Mouse (Mus musculus) intestine, embryonic 16.5 days (tissue): ENCODE results near the gene Hnrnpa2b1. TPM values are rescaled to one million over a fixed set of nuclear protein-coding genes. Genes with fewer than 3 reads are reported as not detected.

Source experiments
- ATAC-seq: fragments of 200-750 bp; cut with Nextera tagmentation; 2 replicates; pipeline ENCODE4 v1.8.0; 2017; ENCODE audit warnings: moderate TSS enrichment, moderate library complexity
- H3K27ac ChIP-seq: fragments of 300-500 bp; sonication (generic); 2 replicates; pipeline ENCODE4 v1.5.1; 2014; ENCODE audit warnings: mild to moderate bottlenecking, low read length
- H3K27me3 ChIP-seq: fragments of 300-500 bp; sonication (generic); replicated peaks from 2 replicates; pipeline ENCODE4 v1.6.1; 2014; ENCODE audit warnings: low read length, control low read depth, mixed read lengths; ENCODE audit not compliant: control insufficient read depth, insufficient read depth
- H3K36me3 ChIP-seq: fragments of 300-500 bp; sonication (generic); 2 replicates; pipeline ENCODE4 v1.6.1; 2014; ENCODE audit warnings: low read length, control low read depth; ENCODE audit not compliant: control insufficient read depth, insufficient read depth
- H3K4me1 ChIP-seq: fragments of 300-500 bp; sonication (generic); 2 replicates; pipeline ENCODE4 v1.6.1; 2014; ENCODE audit warnings: low read length, control low read depth, mixed read lengths; ENCODE audit not compliant: control insufficient read depth, insufficient read depth
- H3K4me2 ChIP-seq: fragments of 300-500 bp; sonication (generic); 2 replicates; pipeline ENCODE4 v1.6.1; 2014; ENCODE audit warnings: low read depth, low read length, control low read depth
- H3K4me3 ChIP-seq: fragments of 300-500 bp; sonication (generic); 2 replicates; pipeline ENCODE4 v1.5.1; 2014; ENCODE audit warnings: mild to moderate bottlenecking, low read length
- H3K9ac ChIP-seq: fragments of 300-500 bp; sonication (generic); 2 replicates; pipeline ENCODE4 v1.6.1; 2014; ENCODE audit warnings: low read depth, low read length
- H3K9me3 ChIP-seq: fragments of 300-500 bp; sonication (generic); 2 replicates; pipeline ENCODE4 v1.6.1; 2016; ENCODE audit warnings: low read length, control low read depth; ENCODE audit not compliant: control insufficient read depth
- WGBS: fragments of 180-500 bp; shearing (Covaris S2); extraction: QIAGEN DNeasy Blood & Tissue Kit; methylation state at CpG from one replicate; pipeline ENCODE4 v1.1.7; 2014; 5-methylcytosine and 5-hydroxymethylcytosine counted together
- polyA plus RNA-seq: library from polyadenylated mRNA; unstranded; fragments of >200 nt; fragmentation: Nextera tagmentation; extraction: Ambion mirVana; gene quantifications from 2 replicates; pipeline ENCODE4 v1.2.1, GENCODE M21; 2015

The Hnrnpa2b1 gene
- polyA plus RNA-seq = 1,302 and 1,450 TPM in 2 replicates

- Histone ChIP-seq H3K27ac (peak within 1 kb of the TSS; percentile 100), H3K27me3 (no peaks in the 10 kb centered on the region), H3K36me3 (peaks cover 7% of the 10 kb centered on the region; the same call in 1 of the 2 replicates), H3K4me3 (peak within 1 kb of the TSS; percentile 97), H3K9me3 (no peaks in the 10 kb centered on the region), H3K4me2 (peak within 1 kb of the TSS; percentile 43), H3K9ac (peak within 1 kb of the TSS; percentile 99), H3K4me1 (peaks cover 25% of the 10 kb centered on the region)
- ATAC-seq = peak; percentile 92
- WGBS = under 1% methylated on average over 63 of the region's 63 CpGs
Observed at GRCm38 (mm10) chr6:51469715-51470310, at the start of gene Hnrnpa2b1. Gene Hnrnpa2b1 (minus strand): TSS chr6:51469894.

GRCm38 (mm10) chr6:51514860-51515259 is 45.2 kb upstream of the Hnrnpa2b1 start:
- 95% methylated on average over 7 of the region's 7 CpGs for WGBS
- ATAC-seq = no peak
- Histone ChIP-seq H3K9ac (no peak overlapping the region), H3K9me3 (no peaks in the 10 kb centered on the region), H3K27ac (no peak overlapping the region), H3K4me1 (no peaks in the 10 kb centered on the region), H3K4me3 (no peak overlapping the region), H3K27me3 (no peaks in the 10 kb centered on the region), H3K4me2 (no peak overlapping the region), H3K36me3 (no peaks in the 10 kb centered on the region)

GRCm38 (mm10) chr6:51513745-51514144 is 44.1 kb upstream of the Hnrnpa2b1 start:
- no peaks in the 10 kb centered on the region for H3K36me3 ChIP-seq
- peak overlapping the region; percentile 47; the same call in 1 of the 2 replicates for H3K27ac ChIP-seq
- no peaks in the 10 kb centered on the region for H3K4me1 ChIP-seq
- H3K4me3 ChIP-seq = no peak overlapping the region
- H3K9me3 ChIP-seq = no peaks in the 10 kb centered on the region
- H3K4me2 ChIP-seq = no peak overlapping the region
- WGBS = 54% methylated on average over 3 of the region's 3 CpGs
- no peak overlapping the region for H3K9ac ChIP-seq
- no peaks in the 10 kb centered on the region for H3K27me3 ChIP-seq
- ATAC-seq = peak; percentile 97

GRCm38 (mm10) chr6:51510946-51511345 is 41.3 kb upstream of the Hnrnpa2b1 start:
- Histone ChIP-seq H3K9ac (no peak overlapping the region), H3K4me2 (no peak overlapping the region), H3K36me3 (no peaks in the 10 kb centered on the region), H3K27ac (no peak overlapping the region), H3K4me3 (no peak overlapping the region), H3K9me3 (no peaks in the 10 kb centered on the region), H3K27me3 (no peaks in the 10 kb centered on the region), H3K4me1 (no peaks in the 10 kb centered on the region)
- 77% methylated on average over 1 of the region's 1 CpGs for WGBS
- ATAC-seq = no peak

GRCm38 (mm10) chr6:51510094-51510493 is 40.4 kb upstream of the Hnrnpa2b1 start:
- Histone ChIP-seq H3K27me3 (no peaks in the 10 kb centered on the region), H3K36me3 (no peaks in the 10 kb centered on the region), H3K4me1 (no peaks in the 10 kb centered on the region), H3K4me3 (no peak overlapping the region), H3K9ac (no peak overlapping the region), H3K9me3 (no peaks in the 10 kb centered on the region), H3K4me2 (no peak overlapping the region), H3K27ac (no peak overlapping the region)
- ATAC-seq = no peak
- 29% methylated on average over 5 of the region's 5 CpGs for WGBS

GRCm38 (mm10) chr6:51508750-51509648 is 39.3 kb upstream of the Hnrnpa2b1 start:
- no peak for ATAC-seq
- H3K4me1 ChIP-seq = no peaks in the 10 kb centered on the region
- peak overlapping the region; percentile 43 for H3K4me2 ChIP-seq
- 26% methylated on average over 18 of the region's 18 CpGs for WGBS
- no peaks in the 10 kb centered on the region for H3K9me3 ChIP-seq
- H3K27ac ChIP-seq = no peak overlapping the region
- H3K9ac ChIP-seq = 0 out of 2 replicates have a peak overlapping the region, but pooled peaks have one; percentile 17
- H3K36me3 ChIP-seq = no peaks in the 10 kb centered on the region
- no peaks in the 10 kb centered on the region for H3K27me3 ChIP-seq
- H3K4me3 ChIP-seq = peak overlapping the region; percentile 16; the same call in 1 of the 2 replicates

GRCm38 (mm10) chr6:51507556-51507955 is 37.9 kb upstream of the Hnrnpa2b1 start:
- no peak for ATAC-seq
- Histone ChIP-seq H3K9ac (no peak overlapping the region), H3K4me2 (no peak overlapping the region), H3K27me3 (no peaks in the 10 kb centered on the region), H3K9me3 (no peaks in the 10 kb centered on the region), H3K27ac (no peak overlapping the region), H3K4me1 (no peaks in the 10 kb centered on the region), H3K36me3 (no peaks in the 10 kb centered on the region), H3K4me3 (no peak overlapping the region)
- 78% methylated on average over 2 of the region's 2 CpGs for WGBS

GRCm38 (mm10) chr6:51505671-51506070 is 36.0 kb upstream of the Hnrnpa2b1 start:
- Histone ChIP-seq H3K27ac (no peak overlapping the region), H3K9me3 (no peaks in the 10 kb centered on the region), H3K4me2 (no peak overlapping the region), H3K9ac (no peak overlapping the region), H3K36me3 (no peaks in the 10 kb centered on the region), H3K4me1 (no peaks in the 10 kb centered on the region), H3K27me3 (no peaks in the 10 kb centered on the region), H3K4me3 (no peak overlapping the region)
- ATAC-seq = no peak
- 40% methylated on average over 1 of the region's 1 CpGs for WGBS

GRCm38 (mm10) chr6:51497321-51498111 is 27.8 kb upstream of the Hnrnpa2b1 start:
- ATAC-seq = peak; percentile 71

More at GRCm38 (mm10) chr6:51497321-51498111, 27.8 kb upstream of the Hnrnpa2b1 start:
- Histone ChIP-seq H3K4me1 (no peaks in the 10 kb centered on the region), H3K9me3 (no peaks in the 10 kb centered on the region), H3K27ac (no peak overlapping the region), H3K9ac (no peak overlapping the region), H3K27me3 (no peaks in the 10 kb centered on the region), H3K4me2 (no peak overlapping the region), H3K4me3 (no peak overlapping the region), H3K36me3 (no peaks in the 10 kb centered on the region)
- WGBS = 56% methylated on average over 8 of the region's 8 CpGs
